Comparison of ENCODE assay signal across 8 mouse cellular contexts in the genomic region with DNA sequence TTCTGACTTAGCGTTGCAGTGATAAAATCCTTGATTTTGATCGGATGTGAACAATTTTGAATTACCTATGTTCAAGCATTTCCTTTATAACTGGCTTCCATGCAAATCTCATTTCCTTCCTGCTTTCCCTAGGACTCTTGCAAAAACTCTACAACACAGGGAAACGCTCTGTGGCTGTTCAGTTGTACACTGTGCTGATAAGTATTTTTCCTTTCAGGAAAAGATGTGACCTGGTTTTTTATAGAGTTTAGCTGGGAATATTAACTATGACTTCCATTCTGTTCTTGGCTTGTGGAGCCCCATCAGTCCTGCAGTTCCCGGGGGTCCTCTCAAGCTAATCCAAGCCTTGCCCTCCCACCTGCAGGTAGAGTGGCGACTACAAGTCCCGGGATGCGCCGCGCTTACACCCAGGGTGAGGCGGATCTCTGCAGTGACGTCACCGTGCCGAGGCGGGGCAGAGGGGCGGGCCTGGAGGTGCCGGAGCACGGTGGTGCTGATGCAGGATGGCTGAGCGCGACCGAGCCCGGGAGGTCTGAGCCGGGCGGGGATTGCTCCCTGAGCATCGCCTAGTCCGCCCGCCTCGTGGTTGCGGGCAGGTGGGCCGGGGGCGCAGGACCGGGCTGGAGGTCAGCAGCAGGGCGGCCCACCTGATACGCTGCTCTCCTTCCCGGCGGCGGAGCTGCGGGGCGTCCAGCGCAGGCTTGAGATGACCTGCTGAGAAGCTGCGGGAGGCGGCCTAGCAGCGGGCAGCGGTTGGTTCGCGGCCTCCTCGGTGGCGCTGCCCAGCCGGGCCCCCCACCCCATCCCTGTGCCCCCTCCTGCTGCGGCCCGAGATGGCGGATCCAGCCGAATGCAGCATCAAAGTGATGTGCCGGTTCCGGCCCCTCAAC. TPM values are rescaled to one million over a fixed set of nuclear protein-coding genes. Genes with fewer than 3 reads are reported as not detected.
A peak's percentile ranks its signal among the peaks of the same experiment; 100 is the strongest.
DNase-seq lines count a peak whose midpoint lies in the region; ATAC-seq lines count a peak whose summit lies in the region.

A gene (plus strand): TSS at position 470 of the 890 bp plus-strand sequence.

- H3K27ac ChIP-seq in intestine, embryonic 15.5 days = no peak within 1 kb of the TSS

- no peaks in the 10 kb centered on the region for H3K9me3 ChIP-seq in intestine, embryonic 15.5 days

- peaks cover 7% of the 10 kb centered on the region for H3K4me1 ChIP-seq in intestine, embryonic 15.5 days (replicated peaks)

- peak within 1 kb of the TSS; percentile 53 for H3K4me3 ChIP-seq in intestine, embryonic 15.5 days (replicated peaks)

- peaks cover 18% of the 10 kb centered on the region for H3K27me3 ChIP-seq in intestine, embryonic 15.5 days (replicated peaks)

- peak within 1 kb of the TSS; percentile 22 for H3K9ac ChIP-seq in intestine, embryonic 15.5 days

- DNase-seq in adrenal gland, postnatal 10 days = peak; percentile 88
- peak; percentile 94 for DNase-seq in embryo, embryonic 9.5 days (ENCODE audit: extremely low spot score)
- DNase-seq in gastrocnemius, postnatal 4 days (ENCODE audit: low spot score in 2 of 2) = peak; percentile 37 to 68
- DNase-seq in left cerebral cortex, postnatal 10 days (ENCODE audit: extremely low spot score in 1 of 2, low spot score in 2 of 2) = peak; percentile 90 to 93
- DNase-seq in right cerebral cortex, postnatal 10 days (ENCODE audit: low spot score in 2 of 2) = peak; percentile 96 to 97
- DNase-seq in urinary bladder, postnatal 10 days (ENCODE audit: low spot score) = peak; percentile 48

- intact Hi-C loops in left cerebral cortex, postnatal 10 days (cut with DNase I) = no loop called here

- H3K36me3 ChIP-seq in intestine, embryonic 15.5 days = no peaks in the 10 kb centered on the region

- H3K4me2 ChIP-seq in intestine, embryonic 15.5 days (replicated peaks) = peak within 1 kb of the TSS; percentile 98

- ATAC-seq in intestine, embryonic 15.5 days = peak; percentile 99
- ATAC-seq in megakaryocyte progenitor cell, adult 5-6 weeks (replicated peaks; ENCODE audit: poor library complexity) = peak; percentile 95

- WGBS in intestine, embryonic 15.5 days = 5% methylated on average over 53 of the region's 54 CpGs

RNA-seq across cellular contexts. Expression of the gene that starts here (rescaled TPM):
- total RNA-seq in adrenal gland, postnatal 10 days (2021) = 10 to 100 TPM in 1 of 2 experiments, 1 to 10 TPM in 1; 8.2 to 14.3 TPM
- total RNA-seq in gastrocnemius, postnatal 4 days (2021) = 1 to 10 TPM in 1 of 2 experiments, under 1 TPM in 1; 0.54 to 1.1 TPM
- 6.6 and 8.2 TPM in 2 replicates for polyA plus RNA-seq in intestine, embryonic 15.5 days (2015; fragmentation: Nextera tagmentation; extraction: Ambion mirVana)
- total RNA-seq in left cerebral cortex, postnatal 10 days (2021) = 100 to 1,000 TPM; 531 to 546 TPM
- total RNA-seq in megakaryocyte progenitor cell, adult 5-6 weeks (2015) = not detected in 2 replicates
- not detected in 2 replicates for total RNA-seq in megakaryocyte progenitor cell, adult 5-6 weeks (2017)

Comparison
In these comparisons a context has a peak if more than half of its experiments do, and no peak if none do; other contexts are left out.
1. RNA of the gene that starts here (total RNA-seq): 531 to 546 TPM in left cerebral cortex, postnatal 10 days; 8.2 to 14.3 TPM in adrenal gland, postnatal 10 days, 0.54 to 1.1 TPM in gastrocnemius, postnatal 4 days and not detected in megakaryocyte progenitor cell, adult 5-6 weeks; every median in the first group is over 10 times any median in the second.
2. Peak in ATAC-seq in megakaryocyte progenitor cell, adult 5-6 weeks; RNA of the gene not detected or under 1 TPM.
3. Peak in every context shown above with its lines, with median percentiles within 50 percentile points of each other: DNase-seq.